Mouse (Mus musculus) ES-Bruce4 (cell line): ENCODE results near the gene 5830473C10Rik.

Experiments used
- CTCF ChIP-seq: IDR thresholded peaks from one replicate; pipeline ENCODE4 v1.8.1; 2011; ENCODE audit warnings: low read depth, low read length
- POLR2A ChIP-seq: IDR thresholded peaks from one replicate; pipeline ENCODE4 v1.8.1; 2011; ENCODE audit warnings: low read length; ENCODE audit not compliant: insufficient read depth

DNA sequence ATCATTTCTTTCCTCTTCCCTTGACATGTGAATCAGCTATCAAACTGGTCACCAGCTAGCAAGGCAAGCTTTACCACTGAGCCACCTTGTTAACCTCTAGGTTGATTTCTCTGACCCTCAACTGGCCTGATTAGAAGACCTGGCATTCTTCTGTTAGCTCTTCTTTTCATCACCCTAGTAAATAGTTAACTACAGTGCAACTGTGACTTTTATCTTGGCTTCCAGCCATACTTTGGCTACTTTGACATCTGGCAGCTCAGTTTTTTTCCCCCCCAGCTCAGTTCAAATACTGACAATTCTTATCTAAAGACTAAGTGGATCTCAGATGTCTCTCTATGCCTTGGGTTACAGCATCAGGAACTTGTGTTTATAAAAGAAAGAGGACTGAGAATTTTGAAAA, 7.4 kb downstream of the 5830473C10Rik start:
- TF ChIP-seq CTCF (no peak), POLR2A (no peak)
